Mouse (Mus musculus) kidney, postnatal 25 days (tissue): ENCODE data around the gene Slc16a10.

Experiments
- DNase-seq, 2 experiments: peaks; one replicate each; pipeline ENCODE4 v3.0.0; 2021; ENCODE audit warnings: mixed read lengths in 2 of 2

The Slc16a10 gene

GRCm38 (mm10) chr10:40065357-40065756 is 76.7 kb downstream of the Slc16a10 start:
- no peak for DNase-seq

DNA sequence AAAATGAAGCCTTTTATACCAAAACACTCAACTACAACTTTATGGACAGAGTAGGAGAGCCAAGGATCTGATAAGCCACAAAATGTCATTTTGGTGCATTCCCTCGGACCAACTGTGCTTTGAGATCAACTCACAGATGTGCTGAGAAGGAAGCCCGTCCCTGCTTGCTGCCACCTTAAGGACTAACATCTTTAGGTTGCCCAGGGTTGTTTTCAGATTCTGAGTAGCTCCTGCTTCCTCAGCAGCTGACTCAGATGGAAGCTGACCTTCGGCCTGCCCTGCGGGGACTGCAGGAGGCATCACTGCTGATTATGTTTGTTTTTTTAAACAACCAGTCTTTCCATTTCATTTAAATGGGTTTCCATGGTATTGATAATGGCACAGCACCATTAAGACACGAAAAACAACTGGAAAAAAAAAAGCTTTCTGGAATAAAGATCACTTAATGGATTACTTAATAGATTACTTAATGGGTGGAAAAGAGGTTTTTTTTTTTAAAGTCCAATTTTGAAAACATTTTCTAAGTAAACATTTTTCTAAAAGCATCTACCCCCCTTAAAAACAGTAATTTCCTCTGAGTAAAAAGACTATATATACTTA is 78.7 kb downstream of the Slc16a10 start:
- peak; percentile 79 to 92 for DNase-seq

DNA sequence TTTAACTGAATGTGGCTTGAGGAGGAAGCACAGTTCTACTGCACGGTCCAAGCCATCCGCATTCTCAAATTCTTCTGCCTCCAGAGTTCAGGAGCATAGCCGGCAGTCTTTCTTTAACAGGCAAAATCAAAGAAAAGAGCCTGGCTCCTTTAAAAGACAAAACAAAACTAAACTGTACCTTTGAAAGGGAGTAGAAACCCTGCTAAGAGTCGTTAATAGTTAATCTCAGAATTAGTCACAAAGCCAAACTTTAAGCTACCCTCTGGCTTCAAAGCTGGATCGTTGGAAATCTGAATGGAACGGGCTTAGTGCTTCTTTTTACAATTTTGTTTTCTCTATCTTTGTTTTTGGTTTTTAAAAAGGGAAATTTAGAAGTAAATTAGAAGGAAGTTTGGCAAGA is 79.2 kb downstream of the Slc16a10 start:
- no peak for DNase-seq

- no peak for DNase-seq
Observed at GRCm38 (mm10) chr10:40061926-40062325, 80.1 kb downstream of the Slc16a10 start.

DNA sequence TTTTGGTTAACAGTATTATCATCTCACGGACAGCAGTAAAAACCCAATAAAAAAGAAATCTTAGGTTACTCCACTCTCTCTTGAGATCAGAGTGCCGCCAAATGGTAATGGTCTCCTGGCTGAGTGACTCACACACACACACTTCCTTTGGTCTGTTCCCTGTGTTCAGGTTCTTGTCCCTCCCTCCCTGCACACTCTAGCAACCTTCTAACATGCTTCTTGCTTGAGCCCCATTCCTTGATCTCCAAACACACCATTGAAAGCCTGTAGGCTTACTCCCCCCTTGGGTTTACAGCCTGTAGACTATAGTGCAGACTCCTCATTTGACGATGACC is 83.3 kb downstream of the Slc16a10 start:
- no peak for DNase-seq

DNA sequence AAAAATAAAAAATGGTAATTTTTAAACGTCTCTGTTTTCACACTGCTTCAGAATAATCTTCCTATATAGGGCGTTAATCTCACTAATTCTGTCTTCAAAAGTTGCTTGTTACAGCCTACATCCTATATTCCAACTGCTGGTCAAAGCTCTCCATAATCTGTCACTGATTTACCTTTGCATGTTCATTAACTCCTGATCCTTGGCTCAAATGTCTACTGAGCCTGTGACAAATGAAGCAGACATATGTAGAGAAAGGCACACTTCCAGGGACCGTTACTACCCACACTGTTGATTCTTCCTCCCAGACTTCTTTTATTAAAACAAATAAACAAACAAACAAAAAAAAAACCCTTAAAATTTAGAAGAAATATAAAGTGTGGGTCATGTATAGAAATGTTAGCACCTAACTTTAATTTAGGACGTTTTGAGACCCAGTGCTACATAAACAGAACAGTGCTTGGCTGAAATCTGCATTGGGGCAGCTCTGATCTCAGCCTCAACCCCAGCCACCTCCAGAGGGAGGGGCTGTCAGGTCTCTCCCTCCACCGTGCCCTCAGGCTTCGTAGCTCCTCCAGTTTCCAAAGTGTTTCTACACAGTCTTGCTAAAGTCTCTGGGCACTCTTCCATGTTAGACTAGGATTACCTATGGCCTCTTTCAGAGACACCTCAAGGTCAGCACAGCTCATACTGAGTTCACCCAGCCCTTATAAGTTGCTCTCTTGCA is 83.8 kb downstream of the Slc16a10 start:
- DNase-seq = peak; percentile 52 to 79

- no peak for DNase-seq
Observed at GRCm38 (mm10) chr10:40057615-40058014, 84.4 kb downstream of the Slc16a10 start.

DNA sequence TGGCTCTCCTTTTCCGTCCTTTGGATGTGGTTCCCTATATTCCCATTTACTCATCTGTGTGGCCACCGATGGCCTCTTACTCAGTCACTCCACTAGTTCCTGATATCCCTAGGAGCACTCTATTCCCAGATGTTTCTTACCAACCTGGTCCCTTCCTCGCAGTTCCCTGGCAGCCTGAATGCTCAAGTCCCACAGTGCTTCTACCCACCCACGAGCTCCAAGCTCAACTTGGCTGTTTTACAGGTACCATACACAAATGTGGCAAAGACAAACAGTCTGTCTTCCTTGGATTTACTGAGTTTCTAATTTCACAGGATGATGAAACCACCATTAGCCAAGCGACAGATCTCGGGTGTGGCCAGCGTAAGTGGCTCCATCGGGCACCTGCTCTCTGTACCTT is 87.6 kb downstream of the Slc16a10 start:
- DNase-seq = no peak

GRCm38 (mm10) chr10:40053896-40054295 is 88.2 kb downstream of the Slc16a10 start:
- no peak for DNase-seq

GRCm38 (mm10) chr10:40053257-40053895 is 88.7 kb downstream of the Slc16a10 start:
- DNase-seq = peak in 1 of 2 experiments; percentile 43

- no peak for DNase-seq
Observed at GRCm38 (mm10) chr10:40051997-40052396, 90.1 kb downstream of the Slc16a10 start.

GRCm38 (mm10) chr10:40050763-40051162 is 91.3 kb downstream of the Slc16a10 start:
- DNase-seq = no peak

DNA sequence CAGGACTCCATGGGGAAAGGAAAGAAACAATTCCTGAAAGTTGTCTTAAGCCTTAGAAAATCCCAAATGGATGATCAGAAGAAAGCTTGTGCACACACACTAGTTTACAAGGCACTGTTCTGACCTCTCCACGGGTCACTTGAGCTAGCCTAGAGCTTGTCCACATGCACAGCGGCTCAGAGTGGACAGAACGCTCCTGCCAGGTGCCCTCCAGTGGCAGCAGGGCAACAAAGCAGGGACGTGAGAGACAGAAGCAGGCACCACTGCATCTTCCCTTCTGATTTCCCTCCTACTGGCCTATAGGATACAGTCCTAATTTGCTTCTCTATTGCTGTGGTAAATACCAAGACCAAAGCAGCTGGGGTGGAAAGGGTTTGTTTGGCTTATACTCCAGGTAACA is 100.7 kb downstream of the Slc16a10 start:
- DNase-seq = peak; percentile 75 to 87

GRCm38 (mm10) chr10:40036686-40037560 is 105.1 kb downstream of the Slc16a10 start:
- DNase-seq = no peak

- no peak for DNase-seq
Observed at GRCm38 (mm10) chr10:40034956-40035355, 107.1 kb downstream of the Slc16a10 start.

DNA sequence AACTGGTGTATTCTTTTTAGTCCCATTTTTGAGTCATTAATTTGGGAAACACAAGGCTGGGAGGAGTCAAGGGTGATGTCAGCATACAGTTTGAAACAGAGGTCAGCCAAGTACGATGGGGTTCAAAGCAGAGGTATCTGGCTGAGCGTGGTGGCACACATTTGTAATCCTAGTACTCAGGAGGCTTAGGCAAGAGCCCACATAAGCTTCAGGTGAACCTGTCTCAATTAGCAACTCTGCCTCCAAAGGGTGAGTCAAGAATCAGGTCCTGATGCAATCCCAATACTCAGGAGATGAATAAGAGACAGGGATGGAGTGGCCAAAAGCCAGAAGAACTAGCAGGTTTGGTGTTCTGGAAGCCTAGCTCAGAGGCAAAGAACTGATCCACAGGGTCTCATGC is 109.2 kb downstream of the Slc16a10 start:
- DNase-seq = no peak

DNA sequence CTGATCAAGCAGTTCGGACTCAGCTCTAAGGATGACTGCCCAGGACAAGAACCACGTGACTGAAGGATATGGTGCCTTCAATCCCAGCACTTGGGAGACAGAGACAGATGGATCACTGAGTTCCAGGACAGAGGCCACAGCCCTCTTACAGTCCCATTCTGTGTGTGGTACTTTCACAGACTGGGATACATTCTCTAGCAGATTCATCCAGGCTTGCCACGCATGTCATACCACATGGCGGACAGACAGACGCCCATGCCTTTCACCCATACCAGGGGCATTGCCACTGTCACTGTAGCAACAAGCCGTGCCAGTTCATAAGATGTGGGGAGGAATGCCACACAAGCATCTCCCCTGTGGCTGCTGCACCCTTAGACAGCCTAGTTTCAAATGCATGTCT is 111.3 kb downstream of the Slc16a10 start:
- no peak for DNase-seq

- DNase-seq = no peak
Observed at GRCm38 (mm10) chr10:40029610-40030009, 112.4 kb downstream of the Slc16a10 start.

DNA sequence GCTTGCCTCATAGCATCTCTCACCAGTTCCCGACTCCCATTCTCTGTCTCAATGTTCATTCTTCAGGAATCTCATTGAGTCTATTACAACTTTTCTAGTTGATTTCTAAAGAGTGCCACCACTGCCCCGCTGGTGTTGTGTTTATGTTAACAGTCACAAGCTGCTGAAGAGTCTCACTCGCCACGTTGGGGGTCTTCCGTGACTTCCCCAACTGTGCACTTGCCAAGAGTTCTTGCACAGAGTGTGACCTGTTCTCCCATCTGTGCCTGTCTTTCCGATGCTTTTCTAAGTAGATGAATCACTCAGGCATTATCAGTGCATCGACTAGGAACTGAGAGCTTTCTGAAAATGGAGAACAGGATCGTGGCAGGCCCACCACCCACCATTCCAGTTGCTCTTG is 114.0 kb downstream of the Slc16a10 start:
- no peak for DNase-seq

DNA sequence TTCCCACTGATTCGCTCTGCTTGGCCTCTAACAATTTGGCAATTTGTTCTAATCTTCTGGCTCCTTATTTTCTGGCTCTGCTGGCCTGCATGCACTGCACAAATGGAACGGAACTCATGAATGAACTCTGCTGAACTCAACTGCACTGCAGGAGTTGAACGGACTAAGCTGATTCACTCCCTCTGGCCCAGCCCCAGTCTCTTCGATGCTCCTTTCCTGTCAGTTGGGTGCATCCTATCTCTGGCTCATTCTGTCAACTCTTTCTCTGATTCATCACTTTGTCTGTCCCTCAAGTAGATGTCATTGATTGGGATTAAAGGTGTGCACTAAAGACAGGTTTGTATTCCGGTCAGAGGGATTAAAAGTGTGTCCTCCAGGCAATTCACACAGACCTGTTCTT is 115.5 kb downstream of the Slc16a10 start:
- no peak for DNase-seq

GRCm38 (mm10) chr10:40025560-40025959 is 116.5 kb downstream of the Slc16a10 start:
- no peak for DNase-seq

DNA sequence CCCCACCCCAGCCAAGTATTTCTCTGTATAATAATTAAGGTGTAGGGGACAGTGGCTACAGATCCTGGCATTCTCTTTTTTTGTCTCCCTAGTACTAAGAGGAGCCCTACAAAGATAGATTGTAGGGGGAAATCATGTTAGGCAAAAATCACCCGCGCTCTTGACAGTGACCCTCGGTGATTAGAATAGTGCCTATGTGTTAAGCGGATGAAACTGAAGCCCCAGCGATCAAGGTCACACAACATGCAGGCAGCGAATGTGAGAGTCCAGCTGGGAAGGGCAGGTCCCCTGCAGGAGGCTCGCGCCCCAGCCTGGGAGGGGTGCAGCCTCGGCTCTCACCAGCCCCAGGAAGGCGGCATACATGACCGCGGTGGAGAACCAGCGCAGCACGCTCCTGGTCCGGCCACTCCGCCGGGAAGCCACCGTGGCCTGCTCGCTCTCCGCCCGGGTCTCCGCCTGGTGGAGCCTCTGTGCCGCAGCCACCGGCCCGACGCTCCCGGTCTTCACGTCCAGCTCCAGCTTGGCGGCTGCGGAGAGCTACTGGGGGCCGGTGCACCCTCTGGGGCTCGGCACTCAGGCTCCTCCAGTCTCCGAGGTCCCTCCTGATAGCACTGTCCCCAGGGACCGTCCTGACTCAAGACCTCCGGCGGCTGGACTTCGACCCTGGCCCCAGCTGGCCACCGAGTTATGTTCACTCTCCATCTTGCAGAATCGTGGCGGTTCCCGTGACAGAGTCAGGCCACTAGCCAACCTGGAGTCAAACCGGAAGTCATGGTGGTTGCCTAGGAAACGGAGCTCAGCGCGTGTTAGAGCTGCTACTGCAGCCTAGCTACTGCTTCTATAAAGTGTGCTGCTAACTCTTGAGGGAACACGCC is 117.3 kb downstream of the Slc16a10 start, which contains the start of gene Mfsd4b1:
Gene Mfsd4b1 (minus strand): TSS at position 715 of the 875 bp plus-strand sequence.
- peak; percentile 95 to 97 for DNase-seq
